8 mouse cellular contexts compared by ENCODE assay signal in the genomic region with DNA sequence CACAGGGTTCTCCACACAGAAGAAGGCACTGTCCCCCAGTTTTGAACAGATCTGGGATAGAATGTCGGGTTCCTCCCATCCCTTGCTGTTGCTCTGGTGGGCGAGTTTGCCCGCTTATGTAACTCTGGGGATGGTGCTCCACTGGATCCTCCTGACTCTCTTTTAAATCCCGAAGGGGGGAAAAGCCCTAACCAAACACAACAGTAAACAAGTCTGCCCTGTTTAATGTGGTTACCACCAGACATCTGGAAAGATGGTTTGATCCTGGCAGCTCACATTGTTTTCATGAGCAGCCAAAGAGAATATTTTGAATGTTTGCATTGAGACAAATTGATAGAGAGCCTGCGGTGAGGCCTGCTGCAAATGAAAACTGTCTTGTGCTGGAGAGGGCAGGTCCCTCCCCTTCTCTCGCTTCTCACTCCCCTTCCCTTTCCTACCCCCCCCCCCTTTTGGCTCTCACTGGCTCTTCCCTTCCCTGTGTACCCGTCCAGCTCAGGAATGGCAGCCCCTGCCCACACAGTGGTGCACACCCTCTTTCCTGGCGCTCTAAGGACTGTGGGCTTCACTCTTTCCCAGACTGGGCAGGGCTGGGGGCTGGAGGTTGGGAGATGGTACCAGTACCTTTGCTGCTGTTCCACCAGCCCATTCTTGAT. TPM values are rescaled to one million over a fixed set of nuclear protein-coding genes. Genes with fewer than 3 reads are reported as not detected.
DNase-seq lines count a peak whose midpoint lies in the region; ATAC-seq and TF ChIP-seq lines count a peak whose summit lies in the region.

No protein-coding gene starts in this region.

- H3K36me3 ChIP-seq in heart, adult 2 months (ENCODE audit: control insufficient read depth, insufficient read depth, low read length): no peaks in the 10 kb centered on the region
- no peaks in the 10 kb centered on the region for H3K36me3 ChIP-seq in lung, embryonic 14.5 days (ENCODE audit: insufficient read depth)
- H3K36me3 ChIP-seq in limb, embryonic 14.5 days (ENCODE audit: control insufficient read depth, insufficient read depth, low read length): no peaks in the 10 kb centered on the region

- peaks cover 5% of the 10 kb centered on the region; the same call in 1 of the 2 replicates for H3K4me1 ChIP-seq in heart, adult 2 months (ENCODE audit: control insufficient read depth, insufficient read depth, low read length)
- H3K4me1 ChIP-seq in lung, embryonic 14.5 days (ENCODE audit: insufficient read depth): peaks cover 34% of the 10 kb centered on the region
- peaks cover 60% of the 10 kb centered on the region for H3K4me1 ChIP-seq in limb, embryonic 14.5 days (ENCODE audit: control insufficient read depth, insufficient read depth, low read length)

- no peaks in the 10 kb centered on the region for H3K9me3 ChIP-seq in lung, embryonic 14.5 days (ENCODE audit: low read depth, low read length)
- no peaks in the 10 kb centered on the region for H3K9me3 ChIP-seq in limb, embryonic 14.5 days (ENCODE audit: control insufficient read depth, low read length)

- TF ChIP-seq POLR2A in heart, adult 2 months (IDR thresholded peaks at IDR 0.05; ENCODE audit: insufficient read depth, low read depth, low read length): no peak
- TF ChIP-seq POLR2A in limb, embryonic 14.5 days (IDR thresholded peaks at IDR 0.05; ENCODE audit: borderline replicate concordance, extremely low read depth, insufficient read depth, insufficient read length): no peak

- H3K4me3 ChIP-seq in heart, adult 2 months: peak overlapping the region; percentile 95
- peak overlapping the region; percentile 78; the same call in 1 of the 2 replicates for H3K4me3 ChIP-seq in lung, embryonic 14.5 days (ENCODE audit: low read depth, low read length)
- 0 out of 2 replicates have a peak overlapping the region, but pooled peaks have one; percentile 78 for H3K4me3 ChIP-seq in limb, embryonic 14.5 days (replicated peaks; ENCODE audit: low read length)

- TF ChIP-seq CTCF in heart, adult 2 months (IDR thresholded peaks at IDR 0.05): no peak
- TF ChIP-seq CTCF in lung, embryonic 14.5 days (IDR thresholded peaks at IDR 0.05; ENCODE audit: low read depth): no peak

- peak overlapping the region; percentile 17; the same call in 1 of the 2 replicates for H3K9ac ChIP-seq in heart, adult 2 months (ENCODE audit: low read depth, low read length)
- H3K9ac ChIP-seq in lung, embryonic 14.5 days: peak overlapping the region; percentile 9; the same call in 1 of the 2 replicates
- H3K9ac ChIP-seq in limb, embryonic 14.5 days (ENCODE audit: low read depth, low read length, severe bottlenecking): no peak overlapping the region

- no peaks in the 10 kb centered on the region; the same call in 1 of the 2 replicates for H3K79me2 ChIP-seq in heart, adult 2 months (replicated peaks; ENCODE audit: control insufficient read depth, insufficient read depth, low read length)

- H3K27ac ChIP-seq in heart, adult 2 months: peak overlapping the region; percentile 98
- H3K27ac ChIP-seq in lung, embryonic 14.5 days (ENCODE audit: low read depth): peak overlapping the region; percentile 46; the same call in 1 of the 2 replicates
- peak overlapping the region; percentile 94; the same call in 1 of the 2 replicates for H3K27ac ChIP-seq in limb, embryonic 14.5 days (replicated peaks; ENCODE audit: low read depth, low read length)

- 34% methylated on average over 8 of the region's 8 CpGs for WGBS in heart, adult 2 months
- WGBS in lung, embryonic 14.5 days: 22% methylated on average over 8 of the region's 8 CpGs
- 15% methylated on average over 7 of the region's 8 CpGs for WGBS in limb, embryonic 14.5 days

- ATAC-seq in lung, embryonic 14.5 days (ENCODE audit: insufficient read depth): peak; percentile 29; the same call in 1 of the 2 replicates
- no peak; the same call in 1 of the 2 replicates for ATAC-seq in limb, embryonic 14.5 days (ENCODE audit: low FRiP score, low read depth)

- no peak for TF ChIP-seq EP300 in heart, adult 2 months (IDR thresholded peaks at IDR 0.05; ENCODE audit: insufficient read depth, low read depth, low read length)

- no peaks in the 10 kb centered on the region for H3K27me3 ChIP-seq in heart, adult 2 months (ENCODE audit: control insufficient read depth, insufficient read depth, low read length)
- peaks cover 48% of the 10 kb centered on the region for H3K27me3 ChIP-seq in lung, embryonic 14.5 days (ENCODE audit: insufficient read depth, low read length)
- 0 out of 2 replicates have a peak, but pooled peaks cover 3% of the 10 kb centered on the region for H3K27me3 ChIP-seq in limb, embryonic 14.5 days (ENCODE audit: control insufficient read depth, insufficient read depth, low read length)

- peak in 1 of 2 experiments; percentile 47 for DNase-seq in heart, adult 2 months
- DNase-seq in heart, adult 8-10 months (ENCODE audit: low spot score): no peak
- DNase-seq in lung, embryonic 14.5 days: peak; percentile 45
- no peak for DNase-seq in lung, postnatal 25 days (ENCODE audit: low spot score)
- peak; percentile 50 for DNase-seq in embryo, embryonic 9.5 days (ENCODE audit: extremely low spot score)
- no peak for DNase-seq in limb, embryonic 14.5 days (ENCODE audit: low spot score)
- DNase-seq in urinary bladder, postnatal 14 days (ENCODE audit: low spot score): no peak
- DNase-seq in adrenal gland, postnatal 25 days: no peak

- peak overlapping the region; percentile 97 for H3K4me2 ChIP-seq in lung, embryonic 14.5 days
- H3K4me2 ChIP-seq in limb, embryonic 14.5 days (replicated peaks; ENCODE audit: low read depth, low read length, severe bottlenecking): peak overlapping the region; percentile 90

- intact Hi-C loops in heart, adult 2 months (cut with DNase I): no loop called here

RNA-seq across cellular contexts. Expression of gene Fli1, which starts 1.4 kb away (rescaled TPM):
- 10 to 100 TPM; 23.5 to 28.2 TPM for total RNA-seq in heart, adult 2 months (2021)
- 14.9 and 17.4 TPM in 2 replicates for polyA plus RNA-seq in heart, adult 2 months (2012; rRNA removed)
- total RNA-seq in heart, adult 8-10 months (2022): 10 to 100 TPM; 18.5 to 30.7 (median 20.8) TPM
- polyA plus RNA-seq in lung, embryonic 14.5 days (2014; fragmentation: Nextera tagmentation; extraction: Ambion mirVana): 35.7 and 37.8 TPM in 2 replicates
- polyA plus RNA-seq in limb, embryonic 14.5 days (2012; rRNA removed): 10.1 and 11.5 TPM in 2 replicates
- polyA plus RNA-seq in limb, embryonic 14.5 days (2014; fragmentation: Nextera tagmentation; extraction: Ambion mirVana): 22.2 and 25.7 TPM in 2 replicates
- 11.6 and 15.8 TPM in 2 replicates for total RNA-seq in adrenal gland, postnatal 25 days (2021)

Comparison
In these comparisons a context has a peak if more than half of its experiments do, and no peak if none do; other contexts are left out.
1. DNase-seq: peak in lung, embryonic 14.5 days (single experiment) and embryo, embryonic 9.5 days (single experiment); none in heart, adult 8-10 months (single experiment), lung, postnatal 25 days (single experiment), limb, embryonic 14.5 days (single experiment), urinary bladder, postnatal 14 days (single experiment) and adrenal gland, postnatal 25 days (single experiment).
2. H3K27ac ChIP-seq: peak in every context shown above with its lines; median percentile 98 in heart, adult 2 months; 94 in limb, embryonic 14.5 days; 46 in lung, embryonic 14.5 days.
3. Peak in every context shown above with its lines, with median percentiles within 50 percentile points of each other: H3K4me3 ChIP-seq.